Mouse (Mus musculus) embryo, embryonic 10.5 days (tissue): ENCODE results near the gene Il12a.
"Not testable (repeated sequence)": the region's sequence is repeated elsewhere in the genome, so short reads cannot be mapped to it uniquely, and the experiment has no call there.

Experiments
- DNase-seq: peaks from one replicate; pipeline ENCODE4 v3.0.0-alpha.2; 2015; ENCODE audit warnings: low spot score

The Il12a gene

GRCm38 (mm10) chr3:68742718-68743471 is 52.5 kb downstream of the Il12a start:
- DNase-seq = no peak

GRCm38 (mm10) chr3:68743472-68743732 is 53.0 kb downstream of the Il12a start:
- DNase-seq = no peak

- peak; percentile 62 for DNase-seq
Measured at GRCm38 (mm10) chr3:68744162-68744561, 53.7 kb downstream of the Il12a start.

- DNase-seq = no peak
Measured at GRCm38 (mm10) chr3:68745033-68745432, 54.6 kb downstream of the Il12a start.

- not testable (repeated sequence) for DNase-seq
Measured at GRCm38 (mm10) chr3:68746282-68746681, 55.8 kb downstream of the Il12a start.
